Mouse (Mus musculus): ENCODE data around the gene Ube2j2. TPM values are rescaled to one million over a fixed set of nuclear protein-coding genes. Genes with fewer than 3 reads are reported as not detected.

Ube2j2 gene
- total and polyA plus RNA-seq, 3 experiments = 121 to 172 TPM; not detected in 1

- H3K27me3 ChIP-seq (ENCODE audit: control insufficient read depth in 1 of 2, insufficient read depth in 2 of 2, low read length in 2 of 2) = no peaks in the 10 kb centered on the region
- no peaks in the 10 kb centered on the region for H3K9me3 ChIP-seq (replicated peaks; ENCODE audit: insufficient read depth, low read length)
- no peak overlapping the region for H3K27ac ChIP-seq (ENCODE audit: control insufficient read depth, low read depth, low read length)
- H3K79me2 ChIP-seq (ENCODE audit: control insufficient read depth, insufficient read depth, low read length, poor library complexity) = peaks cover 36% of the 10 kb centered on the region
- H3K4me1 ChIP-seq (ENCODE audit: control insufficient read depth in 1 of 2, insufficient read depth in 2 of 2, low read length in 2 of 2) = peaks cover 2 to 17% of the 10 kb centered on the region in 2 experiments; a peak in 3 of 4 replicates
- TF ChIP-seq ZC3H11A (IDR thresholded peaks at IDR 0.05; ENCODE audit: low read depth, low read length) (no peak), KAT2A (conservative IDR thresholded peaks at IDR 0.05; ENCODE audit: low read depth, low read length) (no peak), GATA1 (IDR thresholded peaks at IDR 0.05; ENCODE audit: low read depth, low read length) (no peak), SIN3A (IDR thresholded peaks at IDR 0.05; ENCODE audit: low read length) (no peak), TBP (IDR thresholded peaks at IDR 0.05; ENCODE audit: low read depth, low read length) (no peak), POLR2AphosphoS5 (IDR thresholded peaks at IDR 0.05; ENCODE audit: borderline replicate concordance, low read depth, low read length) (no peak), SMC3 (IDR thresholded peaks at IDR 0.05; ENCODE audit: low read depth, low read length) (no peak), MEF2A (IDR thresholded peaks at IDR 0.05; ENCODE audit: extremely low read depth, insufficient replicate concordance, low read depth, low read length, poor library complexity, severe bottlenecking) (no peak), E2F4 (IDR thresholded peaks at IDR 0.05; ENCODE audit: borderline replicate concordance, low read depth, low read length) (no peak), RCOR1 (IDR thresholded peaks at IDR 0.05; ENCODE audit: low read depth, low read length) (no peak), TCF12 (IDR thresholded peaks at IDR 0.05; ENCODE audit: low read depth, low read length) (no peak), RAD21 (IDR thresholded peaks at IDR 0.05; ENCODE audit: low read depth, low read length) (no peak)
- no peak for DNase-seq (ENCODE audit: low read depth, low spot score)
- H3K9ac ChIP-seq (ENCODE audit: control insufficient read depth, low read depth, low read length, poor library complexity, severe bottlenecking) = no peak overlapping the region
- no peak overlapping the region for H3K4me3 ChIP-seq (ENCODE audit: control insufficient read depth in 1 of 2, insufficient read depth in 1 of 2, low read depth in 2 of 2, low read length in 2 of 2)
- H3K36me3 ChIP-seq (ENCODE audit: control insufficient read depth in 1 of 2, insufficient read depth in 2 of 2, low read length in 2 of 2) = peaks cover 2 to 4% of the 10 kb centered on the region in 2 experiments; a peak in 3 of 4 replicates
These were observed 47.2 kb upstream of the Ube2j2 start for GRCm38 (mm10) chr4:155896461-155896860.

- no peak for DNase-seq (ENCODE audit: low read depth, low spot score)
- TF ChIP-seq TCF12 (IDR thresholded peaks at IDR 0.05; ENCODE audit: low read depth, low read length) (no peak), ETS1 (IDR thresholded peaks at IDR 0.05; ENCODE audit: low read depth, low read length) (no peak), USF1 (IDR thresholded peaks at IDR 0.05; ENCODE audit: low read depth, low read length) (no peak), CTCF (IDR thresholded peaks at IDR 0.05 in 2 of 3, conservative IDR thresholded peaks at IDR 0.05 in 1 of 3; ENCODE audit: control insufficient read depth in 1 of 3, insufficient read depth in 1 of 3, low read depth in 2 of 3, low read length in 3 of 3, poor library complexity in 1 of 3, severe bottlenecking in 1 of 3) (peak in 1 of 3 experiments; percentile 17; a peak in 2 of 6 replicates)
- H3K4me1 ChIP-seq (ENCODE audit: control insufficient read depth in 1 of 2, insufficient read depth in 2 of 2, low read length in 2 of 2) = peaks cover 2 to 13% of the 10 kb centered on the region in 2 experiments; a peak in 3 of 4 replicates
- H3K27me3 ChIP-seq (ENCODE audit: control insufficient read depth in 1 of 2, insufficient read depth in 2 of 2, low read length in 2 of 2) = no peaks in the 10 kb centered on the region
- no peak overlapping the region for H3K9ac ChIP-seq (ENCODE audit: control insufficient read depth, low read depth, low read length, poor library complexity, severe bottlenecking)
- peaks cover 2 to 3% of the 10 kb centered on the region in 2 experiments; a peak in 3 of 4 replicates for H3K36me3 ChIP-seq (ENCODE audit: control insufficient read depth in 1 of 2, insufficient read depth in 2 of 2, low read length in 2 of 2)
- no peak overlapping the region for H3K4me3 ChIP-seq (ENCODE audit: control insufficient read depth in 1 of 2, insufficient read depth in 1 of 2, low read depth in 2 of 2, low read length in 2 of 2)
- no peaks in the 10 kb centered on the region for H3K9me3 ChIP-seq (replicated peaks; ENCODE audit: insufficient read depth, low read length)
- no peak overlapping the region for H3K27ac ChIP-seq (ENCODE audit: control insufficient read depth, low read depth, low read length)
- peaks cover 22% of the 10 kb centered on the region for H3K79me2 ChIP-seq (ENCODE audit: control insufficient read depth, insufficient read depth, low read length, poor library complexity)
These were observed 45.3 kb upstream of the Ube2j2 start for GRCm38 (mm10) chr4:155898318-155898717.

All from MEL (cell line).